Mouse (Mus musculus): ENCODE measurements at regions not wholly inside any gene's neighbourhood (a gene's known extent, or its start where the extent isn't known, plus 50 kb on each side); places are given as distances from the start of the nearest gene placed in this dataset.

- H3K36me3 ChIP-seq = no peaks in the 10 kb centered on the region
- 73% methylated on average over 11 of the region's 11 CpGs for WGBS (ENCODE audit: insufficient replicate concordance)
- H3K9me3 ChIP-seq (replicated peaks) = no peaks in the 10 kb centered on the region
- H3K9ac ChIP-seq = no peak overlapping the region
- no peak overlapping the region for H3K4me3 ChIP-seq
- H3K4me1 ChIP-seq = no peaks in the 10 kb centered on the region
- H3K27ac ChIP-seq = no peak overlapping the region
- no peak overlapping the region for H3K4me2 ChIP-seq
- no peak for ATAC-seq
- H3K27me3 ChIP-seq (replicated peaks) = no peaks in the 10 kb centered on the region
Observed at GRCm38 (mm10) chr6:51067332-51067731, 365.1 kb upstream of the Nfe2l3 start.

DNA sequence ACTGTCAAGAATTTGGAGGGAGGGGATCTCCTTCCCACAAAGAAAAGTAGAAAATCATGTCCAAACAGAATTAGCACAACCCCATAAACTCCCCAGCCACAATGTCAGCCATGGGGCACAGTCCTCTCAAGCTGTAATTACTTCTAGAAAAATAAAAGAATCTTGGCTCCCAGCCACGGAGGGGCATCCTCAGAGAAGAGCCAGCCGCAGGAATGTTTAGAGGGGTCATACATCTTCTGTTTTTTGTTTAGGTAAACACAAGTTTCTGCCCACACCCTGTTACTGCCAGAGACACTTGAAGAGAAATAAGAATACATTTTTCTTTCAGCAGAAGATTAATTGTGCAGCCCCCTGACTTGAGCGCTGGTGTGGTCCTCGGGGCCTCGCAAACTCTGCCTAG, 362.5 kb upstream of the Nfe2l3 start:
- no peak for ATAC-seq
- no peak overlapping the region for H3K9ac ChIP-seq
- H3K27me3 ChIP-seq (replicated peaks) = no peaks in the 10 kb centered on the region
- no peaks in the 10 kb centered on the region for H3K36me3 ChIP-seq
- no peaks in the 10 kb centered on the region for H3K9me3 ChIP-seq (replicated peaks)
- no peak overlapping the region for H3K4me2 ChIP-seq
- no peaks in the 10 kb centered on the region for H3K4me1 ChIP-seq
- WGBS (ENCODE audit: insufficient replicate concordance) = 65% methylated on average over 5 of the region's 5 CpGs
- H3K27ac ChIP-seq = no peak overlapping the region
- no peak overlapping the region for H3K4me3 ChIP-seq

DNA sequence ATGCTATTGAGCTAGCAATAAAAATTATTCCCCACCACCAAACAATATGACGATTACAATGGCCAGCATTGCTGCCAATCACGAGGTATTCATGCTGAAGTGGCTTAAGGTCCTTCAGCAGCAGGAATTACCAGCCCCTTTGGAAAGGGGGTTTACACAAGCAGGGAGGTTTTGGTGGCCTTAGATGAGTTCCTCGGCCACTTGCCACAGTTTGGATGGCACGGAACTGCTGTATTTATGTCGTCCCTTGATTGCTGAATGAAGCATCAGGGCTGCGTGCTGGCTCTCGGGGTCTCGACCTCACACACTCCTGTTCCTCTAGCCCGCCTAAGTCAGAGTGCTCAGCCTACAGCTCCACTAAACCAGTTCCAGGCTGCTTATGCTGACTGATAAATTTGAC, 361.2 kb upstream of the Nfe2l3 start:
- Histone ChIP-seq H3K9ac (no peak overlapping the region), H3K36me3 (no peaks in the 10 kb centered on the region), H3K4me3 (no peak overlapping the region), H3K27me3 (replicated peaks) (no peaks in the 10 kb centered on the region), H3K9me3 (replicated peaks) (no peaks in the 10 kb centered on the region), H3K27ac (no peak overlapping the region), H3K4me1 (no peaks in the 10 kb centered on the region), H3K4me2 (no peak overlapping the region)
- ATAC-seq = no peak
- 66% methylated on average over 9 of the region's 9 CpGs for WGBS (ENCODE audit: insufficient replicate concordance)

DNA sequence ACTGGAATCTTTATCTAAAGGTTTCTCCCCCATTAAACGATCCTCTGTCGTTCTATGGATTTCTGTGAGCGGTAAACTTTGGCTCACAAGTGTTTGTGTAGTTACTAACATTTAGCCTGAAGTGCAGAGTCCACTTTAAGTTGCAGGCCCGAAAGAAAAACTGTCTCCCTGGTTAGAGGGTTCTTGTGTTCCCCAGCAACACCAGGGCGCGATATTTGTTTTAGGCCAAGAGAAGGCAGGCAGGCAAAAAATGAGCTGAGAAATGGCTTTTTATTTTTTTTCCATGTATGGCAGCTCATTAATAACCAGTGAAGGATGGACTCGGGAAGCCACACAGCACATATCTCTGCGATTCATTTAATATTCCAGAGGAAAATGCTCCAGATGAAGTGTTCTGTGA, 357.4 kb upstream of the Nfe2l3 start:
- Histone ChIP-seq H3K4me1 (no peaks in the 10 kb centered on the region), H3K27me3 (replicated peaks) (no peaks in the 10 kb centered on the region)

GRCm38 (mm10) chr6:51076861-51077768, 355.4 kb upstream of the Nfe2l3 start:
- H3K9me3 ChIP-seq (replicated peaks) = no peaks in the 10 kb centered on the region
- no peak overlapping the region for H3K4me2 ChIP-seq
- ATAC-seq = no peak
- H3K27ac ChIP-seq = no peak overlapping the region
- no peaks in the 10 kb centered on the region for H3K36me3 ChIP-seq
- no peaks in the 10 kb centered on the region for H3K4me1 ChIP-seq
- H3K9ac ChIP-seq = no peak overlapping the region
- WGBS (ENCODE audit: insufficient replicate concordance) = 75% methylated on average over 21 of the region's 21 CpGs
- no peak overlapping the region for H3K4me3 ChIP-seq
- no peaks in the 10 kb centered on the region for H3K27me3 ChIP-seq (replicated peaks)

More for the DNA sequence above, 357.4 kb upstream of the Nfe2l3 start:
- Histone ChIP-seq H3K4me2 (no peak overlapping the region), H3K36me3 (no peaks in the 10 kb centered on the region), H3K4me3 (no peak overlapping the region), H3K9ac (no peak overlapping the region), H3K27ac (no peak overlapping the region), H3K9me3 (replicated peaks) (no peaks in the 10 kb centered on the region)
- WGBS (ENCODE audit: insufficient replicate concordance) = 64% methylated on average over 8 of the region's 8 CpGs
- ATAC-seq = no peak

GRCm38 (mm10) chr6:51077769-51078096, 354.7 kb upstream of the Nfe2l3 start:
- no peak for ATAC-seq
- no peaks in the 10 kb centered on the region for H3K4me1 ChIP-seq
- 44% methylated on average over 6 of the region's 6 CpGs for WGBS (ENCODE audit: insufficient replicate concordance)
- H3K4me2 ChIP-seq = no peak overlapping the region
- no peaks in the 10 kb centered on the region for H3K27me3 ChIP-seq (replicated peaks)
- H3K36me3 ChIP-seq = no peaks in the 10 kb centered on the region
- H3K9me3 ChIP-seq (replicated peaks) = no peaks in the 10 kb centered on the region
- H3K9ac ChIP-seq = no peak overlapping the region
- H3K4me3 ChIP-seq = no peak overlapping the region
- H3K27ac ChIP-seq = no peak overlapping the region

DNA sequence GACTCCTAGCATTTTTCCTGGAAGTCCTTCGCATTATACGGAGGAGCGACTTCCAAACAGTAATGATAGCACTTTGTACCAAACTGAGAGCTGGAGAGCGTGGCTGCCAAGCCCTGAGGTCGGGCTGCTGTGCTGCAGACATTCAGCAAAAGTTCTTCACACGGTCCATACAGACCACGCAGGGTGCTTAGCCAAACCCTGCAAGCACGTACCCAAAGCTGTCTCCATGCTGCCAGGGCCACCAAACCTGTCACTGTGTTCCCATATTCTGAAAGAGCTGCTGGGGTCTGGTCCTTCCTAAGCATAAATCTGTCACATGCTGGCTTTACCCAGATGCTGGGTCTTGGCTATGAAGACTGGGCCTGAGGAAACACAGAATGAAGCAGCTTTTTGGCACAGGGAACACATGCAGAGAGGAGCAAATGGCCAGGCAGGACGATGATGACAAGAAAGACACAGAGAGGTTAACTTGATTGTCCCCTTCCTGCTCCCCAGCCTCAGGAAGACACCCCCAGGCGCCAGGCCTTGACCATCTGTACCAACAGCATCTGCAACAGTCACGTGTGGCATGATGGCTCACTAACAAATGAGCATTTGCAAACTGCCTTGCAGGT, 354.0 kb upstream of the Nfe2l3 start:
- no peaks in the 10 kb centered on the region for H3K9me3 ChIP-seq (replicated peaks)
- H3K27me3 ChIP-seq (replicated peaks) = 0 out of 2 replicates have a peak, but pooled peaks cover 5% of the 10 kb centered on the region
- H3K4me2 ChIP-seq = no peak overlapping the region
- ATAC-seq = no peak
- no peak overlapping the region for H3K9ac ChIP-seq
- WGBS (ENCODE audit: insufficient replicate concordance) = 59% methylated on average over 11 of the region's 11 CpGs
- no peaks in the 10 kb centered on the region for H3K36me3 ChIP-seq
- no peak overlapping the region for H3K4me3 ChIP-seq
- H3K27ac ChIP-seq = no peak overlapping the region
- no peaks in the 10 kb centered on the region for H3K4me1 ChIP-seq

DNA sequence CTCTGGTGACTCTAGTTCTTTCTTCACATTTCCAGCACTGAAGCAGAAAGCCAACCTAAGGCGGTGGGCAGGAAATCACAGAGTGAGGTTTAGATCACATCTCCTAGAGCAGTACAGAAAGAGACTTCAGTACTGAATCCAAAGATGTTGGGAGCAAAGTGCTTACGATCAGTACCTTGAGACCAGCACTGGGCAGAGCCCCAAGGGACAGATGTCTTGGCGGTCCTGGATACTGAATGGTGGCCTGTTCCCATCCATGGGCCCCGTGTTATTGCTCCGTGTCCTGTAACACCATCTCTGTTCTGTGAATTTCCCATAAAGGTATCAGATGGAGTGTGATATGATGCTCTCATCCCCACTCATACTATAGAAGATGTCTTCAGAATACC, 353.5 kb upstream of the Nfe2l3 start:
- Histone ChIP-seq H3K4me2 (no peak overlapping the region), H3K36me3 (no peaks in the 10 kb centered on the region), H3K9ac (no peak overlapping the region), H3K4me3 (no peak overlapping the region), H3K4me1 (no peaks in the 10 kb centered on the region), H3K9me3 (replicated peaks) (no peaks in the 10 kb centered on the region), H3K27ac (no peak overlapping the region), H3K27me3 (replicated peaks) (0 out of 2 replicates have a peak, but pooled peaks cover 7% of the 10 kb centered on the region)
- 71% methylated on average over 5 of the region's 5 CpGs for WGBS (ENCODE audit: insufficient replicate concordance)
- ATAC-seq = no peak

DNA sequence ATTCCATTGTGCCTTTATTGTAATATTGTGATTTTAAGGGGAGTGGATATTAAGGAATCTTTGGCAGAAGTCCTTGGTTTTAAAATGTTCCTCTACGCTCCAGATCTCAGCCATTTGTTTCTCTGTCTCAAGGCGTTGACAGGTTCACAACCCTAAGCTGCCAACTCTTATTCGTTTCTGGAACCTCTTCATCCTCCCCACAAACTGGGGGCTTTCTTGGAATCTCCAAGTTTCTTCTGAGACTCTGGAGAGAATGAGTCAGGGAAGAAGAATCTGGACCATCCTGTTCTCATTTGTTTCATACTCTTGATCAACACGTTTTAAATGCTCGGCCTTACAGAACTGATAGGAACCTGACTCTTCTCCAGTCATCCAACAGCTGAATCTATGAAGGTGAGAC, 351.4 kb upstream of the Nfe2l3 start:
- H3K4me3 ChIP-seq = no peak overlapping the region
- no peaks in the 10 kb centered on the region for H3K9me3 ChIP-seq (replicated peaks)
- H3K36me3 ChIP-seq = no peaks in the 10 kb centered on the region
- 71% methylated on average over 5 of the region's 5 CpGs for WGBS (ENCODE audit: insufficient replicate concordance)
- H3K27me3 ChIP-seq (replicated peaks) = 0 out of 2 replicates have a peak, but pooled peaks cover 10% of the 10 kb centered on the region
- H3K27ac ChIP-seq = no peak overlapping the region
- no peak overlapping the region for H3K4me2 ChIP-seq
- no peak overlapping the region for H3K9ac ChIP-seq
- H3K4me1 ChIP-seq = no peaks in the 10 kb centered on the region
- ATAC-seq = no peak

- Histone ChIP-seq H3K4me3 (no peak overlapping the region), H3K4me1 (peaks cover 7% of the 10 kb centered on the region), H3K36me3 (no peaks in the 10 kb centered on the region), H3K4me2 (no peak overlapping the region), H3K9ac (no peak overlapping the region), H3K9me3 (replicated peaks) (no peaks in the 10 kb centered on the region), H3K27me3 (replicated peaks) (0 out of 2 replicates have a peak, but pooled peaks cover 10% of the 10 kb centered on the region), H3K27ac (no peak overlapping the region)
- no peak for ATAC-seq
- WGBS (ENCODE audit: insufficient replicate concordance) = 78% methylated on average over 9 of the region's 9 CpGs
Observed at GRCm38 (mm10) chr6:51084656-51085055, 347.8 kb upstream of the Nfe2l3 start.

- Histone ChIP-seq H3K27ac (no peak overlapping the region), H3K9me3 (replicated peaks) (no peaks in the 10 kb centered on the region), H3K4me3 (no peak overlapping the region), H3K4me1 (peaks cover 7% of the 10 kb centered on the region), H3K27me3 (replicated peaks) (0 out of 2 replicates have a peak, but pooled peaks cover 10% of the 10 kb centered on the region), H3K4me2 (no peak overlapping the region), H3K9ac (no peak overlapping the region), H3K36me3 (no peaks in the 10 kb centered on the region)
- WGBS (ENCODE audit: insufficient replicate concordance) = 39% methylated on average over 2 of the region's 2 CpGs
- no peak for ATAC-seq
Observed at GRCm38 (mm10) chr6:51085547-51085946, 346.9 kb upstream of the Nfe2l3 start.

GRCm38 (mm10) chr6:51086347-51086746, 346.1 kb upstream of the Nfe2l3 start:
- Histone ChIP-seq H3K4me2 (no peak overlapping the region), H3K36me3 (no peaks in the 10 kb centered on the region), H3K9ac (no peak overlapping the region), H3K9me3 (replicated peaks) (no peaks in the 10 kb centered on the region), H3K4me1 (peaks cover 7% of the 10 kb centered on the region), H3K4me3 (no peak overlapping the region), H3K27me3 (replicated peaks) (0 out of 2 replicates have a peak, but pooled peaks cover 10% of the 10 kb centered on the region), H3K27ac (no peak overlapping the region)
- 55% methylated on average over 4 of the region's 4 CpGs for WGBS (ENCODE audit: insufficient replicate concordance)
- no peak for ATAC-seq
